ENCODE assay signal across 8 mouse cellular contexts in the genomic region with DNA sequence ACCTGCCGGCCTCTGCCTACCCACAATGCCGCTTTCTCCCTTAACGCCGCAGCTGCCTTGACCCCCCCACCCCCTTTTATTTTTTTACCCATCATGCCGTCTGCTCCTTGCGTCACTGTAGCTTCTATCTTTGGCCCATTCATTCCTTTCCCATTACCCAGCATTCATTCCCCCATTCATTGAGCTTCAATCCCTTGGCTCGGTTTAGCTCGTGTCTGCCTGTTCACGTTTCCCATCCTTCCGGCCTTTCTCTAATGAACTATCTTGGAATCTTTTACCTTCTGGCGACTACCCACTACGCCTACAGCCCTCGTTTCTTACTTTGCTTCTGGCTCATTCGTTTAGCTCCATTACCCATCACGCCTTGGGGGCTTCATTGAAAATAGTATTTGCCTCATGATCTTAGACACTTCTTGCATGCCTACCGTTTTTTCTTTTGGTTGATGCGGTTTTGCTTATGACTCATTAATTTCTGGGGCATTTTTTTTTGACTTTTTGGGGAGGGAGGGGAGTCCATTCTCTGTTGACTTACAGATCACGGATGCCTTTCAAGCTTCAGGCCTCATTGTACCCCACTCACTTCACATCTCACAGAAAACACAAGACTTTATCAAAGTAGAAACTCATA. TPM values are rescaled to one million over a fixed set of nuclear protein-coding genes. Genes with fewer than 3 reads are reported as not detected.
DNase-seq lines count a peak whose midpoint lies in the region; ATAC-seq and TF ChIP-seq lines count a peak whose summit lies in the region.

No protein-coding gene starts in this region.

- peak overlapping the region; percentile 91 for H3K27ac ChIP-seq in heart, adult 2 months
- H3K27ac ChIP-seq in forebrain, embryonic 13.5 days = peak overlapping the region; percentile 90
- H3K27ac ChIP-seq in liver, embryonic 15.5 days (replicated peaks) = peak overlapping the region; percentile 87

- WGBS in heart, adult 2 months = 4% methylated on average over 18 of the region's 18 CpGs
- WGBS in forebrain, embryonic 13.5 days = 6% methylated on average over 18 of the region's 18 CpGs
- 6% methylated on average over 18 of the region's 18 CpGs for WGBS in liver, embryonic 15.5 days (ENCODE audit: insufficient replicate concordance)

- H3K9ac ChIP-seq in heart, adult 2 months (ENCODE audit: low read depth, low read length) = peak overlapping the region; percentile 7; the same call in 1 of the 2 replicates
- peak overlapping the region; percentile 53 for H3K9ac ChIP-seq in forebrain, embryonic 13.5 days
- peak overlapping the region; percentile 56 for H3K9ac ChIP-seq in liver, embryonic 15.5 days

- TF ChIP-seq POLR2A in heart, adult 2 months (IDR thresholded peaks at IDR 0.05; ENCODE audit: insufficient read depth, low read depth, low read length) = no peak

- peak overlapping the region; percentile 64 for H3K4me3 ChIP-seq in heart, adult 2 months
- H3K4me3 ChIP-seq in forebrain, embryonic 13.5 days = peak overlapping the region; percentile 37
- peak overlapping the region; percentile 67 for H3K4me3 ChIP-seq in liver, embryonic 15.5 days (replicated peaks)

- intact Hi-C loops in heart, adult 2 months (cut with DNase I) = no loop called here

- DNase-seq in heart, adult 2 months = no peak
- no peak for DNase-seq in heart, postnatal 4 days
- peak; percentile 64 for DNase-seq in CD4-positive, CD25-positive, alpha-beta regulatory T cell, adult 2 months (ENCODE audit: low read depth, low spot score)
- DNase-seq in adrenal gland, adult 2 months = no peak
- no peak for DNase-seq in embryo, embryonic 10 days (ENCODE audit: low spot score)
- DNase-seq in ovary, adult 18-20 months (ENCODE audit: low spot score) = no peak

- H3K4me1 ChIP-seq in heart, adult 2 months (ENCODE audit: control insufficient read depth, insufficient read depth, low read length) = peaks cover 2% of the 10 kb centered on the region
- peaks cover 23% of the 10 kb centered on the region for H3K4me1 ChIP-seq in forebrain, embryonic 13.5 days
- peaks cover 39% of the 10 kb centered on the region for H3K4me1 ChIP-seq in liver, embryonic 15.5 days (replicated peaks)

- TF ChIP-seq CTCF in heart, adult 2 months (IDR thresholded peaks at IDR 0.05) = no peak

- peak overlapping the region; percentile 63 for H3K4me2 ChIP-seq in forebrain, embryonic 13.5 days
- peak overlapping the region; percentile 88 for H3K4me2 ChIP-seq in liver, embryonic 15.5 days

- H3K79me2 ChIP-seq in heart, adult 2 months (replicated peaks; ENCODE audit: control insufficient read depth, insufficient read depth, low read length) = no peaks in the 10 kb centered on the region

- TF ChIP-seq EP300 in heart, adult 2 months (IDR thresholded peaks at IDR 0.05; ENCODE audit: insufficient read depth, low read depth, low read length) = peak; percentile 29; the same call in 1 of the 2 replicates

- no peaks in the 10 kb centered on the region for H3K27me3 ChIP-seq in heart, adult 2 months (ENCODE audit: control insufficient read depth, insufficient read depth, low read length)
- no peaks in the 10 kb centered on the region for H3K27me3 ChIP-seq in forebrain, embryonic 13.5 days
- no peaks in the 10 kb centered on the region for H3K27me3 ChIP-seq in liver, embryonic 15.5 days

- ATAC-seq in forebrain, embryonic 13.5 days = no peak
- ATAC-seq in liver, embryonic 15.5 days (ENCODE audit: insufficient read depth) = no peak

- 0 out of 2 replicates have a peak, but pooled peaks cover 2% of the 10 kb centered on the region for H3K9me3 ChIP-seq in forebrain, embryonic 13.5 days (replicated peaks)
- H3K9me3 ChIP-seq in liver, embryonic 15.5 days (replicated peaks) = no peaks in the 10 kb centered on the region

- H3K36me3 ChIP-seq in heart, adult 2 months (ENCODE audit: control insufficient read depth, insufficient read depth, low read length) = no peaks in the 10 kb centered on the region
- peaks cover 52% of the 10 kb centered on the region for H3K36me3 ChIP-seq in forebrain, embryonic 13.5 days (ENCODE audit: poor library complexity, severe bottlenecking)
- H3K36me3 ChIP-seq in liver, embryonic 15.5 days (replicated peaks) = peaks cover 26% of the 10 kb centered on the region

RNA-seq across cellular contexts. Expression of a gene that starts 0.9 kb away (rescaled TPM):
- 10 to 100 TPM; 92.7 to 98.2 TPM for total RNA-seq in heart, adult 2 months (2021)
- 81.9 and 91.2 TPM in 2 replicates for polyA plus RNA-seq in heart, adult 2 months (2012; rRNA removed)
- 100 to 1,000 TPM; 147 to 153 TPM for total RNA-seq in heart, postnatal 4 days (2021)
- polyA plus RNA-seq in forebrain, embryonic 13.5 days (2015; fragmentation: Nextera tagmentation; extraction: Ambion mirVana) = 112 and 118 TPM in 2 replicates
- polyA plus RNA-seq in liver, embryonic 15.5 days (2015; fragmentation: Nextera tagmentation; extraction: Ambion mirVana) = 87.2 and 91.8 TPM in 2 replicates
- 100 to 1,000 TPM; 115 to 143 TPM for total RNA-seq in adrenal gland, adult 2 months (2021)
- 164 and 165 TPM in 2 replicates for polyA plus RNA-seq in adrenal gland, adult 2 months (2012; rRNA removed)

RNA-seq across cellular contexts. Expression of a gene that starts 17.2 kb away (rescaled TPM):
- 100 to 1,000 TPM; 278 to 293 TPM for total RNA-seq in heart, adult 2 months (2021)
- polyA plus RNA-seq in heart, adult 2 months (2012; rRNA removed) = 456 and 519 TPM in 2 replicates
- total RNA-seq in heart, postnatal 4 days (2021) = 100 to 1,000 TPM; 198 to 213 TPM
- 118 and 125 TPM in 2 replicates for polyA plus RNA-seq in forebrain, embryonic 13.5 days (2015; fragmentation: Nextera tagmentation; extraction: Ambion mirVana)
- 2,704 and 3,478 TPM in 2 replicates for polyA plus RNA-seq in liver, embryonic 15.5 days (2015; fragmentation: Nextera tagmentation; extraction: Ambion mirVana)
- 1,000 to 10,000 TPM; 1,105 to 1,118 TPM for total RNA-seq in adrenal gland, adult 2 months (2021)
- polyA plus RNA-seq in adrenal gland, adult 2 months (2012; rRNA removed) = 1,670 and 1,938 TPM in 2 replicates

RNA-seq across cellular contexts. Expression of a gene that starts 23.7 kb away (rescaled TPM):
- 1 to 10 TPM; 2.7 to 4.2 TPM for total RNA-seq in heart, adult 2 months (2021)
- 3.1 and 7.2 TPM in 2 replicates for polyA plus RNA-seq in heart, adult 2 months (2012; rRNA removed)
- total RNA-seq in heart, postnatal 4 days (2021) = 1 to 10 TPM; 1.9 to 3.0 TPM
- 1.2 and 1.8 TPM in 2 replicates for polyA plus RNA-seq in forebrain, embryonic 13.5 days (2015; fragmentation: Nextera tagmentation; extraction: Ambion mirVana)
- 609 and 611 TPM in 2 replicates for polyA plus RNA-seq in liver, embryonic 15.5 days (2015; fragmentation: Nextera tagmentation; extraction: Ambion mirVana)
- 1,000 to 10,000 TPM in 1 of 2 experiments, 100 to 1,000 TPM in 1; 204 to 1,066 TPM for total RNA-seq in adrenal gland, adult 2 months (2021)
- polyA plus RNA-seq in adrenal gland, adult 2 months (2012; rRNA removed) = 76.5 and 212 TPM in 2 replicates

RNA-seq across cellular contexts. Expression of a gene that starts 34.1 kb away (rescaled TPM):
- total RNA-seq in heart, adult 2 months (2021) = 10 to 100 TPM; 30.2 to 41.4 TPM
- polyA plus RNA-seq in heart, adult 2 months (2012; rRNA removed) = 29.4 and 30.7 TPM in 2 replicates
- 10 to 100 TPM; 41.7 to 45.4 TPM for total RNA-seq in heart, postnatal 4 days (2021)
- polyA plus RNA-seq in forebrain, embryonic 13.5 days (2015; fragmentation: Nextera tagmentation; extraction: Ambion mirVana) = 34.6 and 38.0 TPM in 2 replicates
- polyA plus RNA-seq in liver, embryonic 15.5 days (2015; fragmentation: Nextera tagmentation; extraction: Ambion mirVana) = 15.2 and 19.5 TPM in 2 replicates
- 10 to 100 TPM; 76.9 to 98.1 TPM for total RNA-seq in adrenal gland, adult 2 months (2021)
- 138 and 165 TPM in 2 replicates for polyA plus RNA-seq in adrenal gland, adult 2 months (2012; rRNA removed)

RNA-seq across cellular contexts. Expression of a gene that starts 34.9 kb away (rescaled TPM):
- not detected for total RNA-seq in heart, adult 2 months (2021)
- polyA plus RNA-seq in heart, adult 2 months (2012; rRNA removed) = 0.82 TPM in 1 of 2 replicates, not detected in the other
- total RNA-seq in heart, postnatal 4 days (2021) = not detected
- 0.08 TPM in 1 of 2 replicates, not detected in the other for polyA plus RNA-seq in forebrain, embryonic 13.5 days (2015; fragmentation: Nextera tagmentation; extraction: Ambion mirVana)
- 273 and 372 TPM in 2 replicates for polyA plus RNA-seq in liver, embryonic 15.5 days (2015; fragmentation: Nextera tagmentation; extraction: Ambion mirVana)
- total RNA-seq in adrenal gland, adult 2 months (2021) = 100 to 1,000 TPM in 1 of 2 experiments, 10 to 100 TPM in 1; 40.7 to 204 TPM
- 95.0 and 181 TPM in 2 replicates for polyA plus RNA-seq in adrenal gland, adult 2 months (2012; rRNA removed)
